Mouse (Mus musculus) ES-E14 (cell line): ENCODE results near the gene Jade2. TPM values are rescaled to one million over a fixed set of nuclear protein-coding genes. Genes with fewer than 3 reads are reported as not detected.

ENCODE experiments used
- DNase-seq: peaks from one replicate; pipeline ENCODE4 v3.0.0-alpha.2; 2013; ENCODE audit warnings: low read depth, low spot score
- H3K27ac ChIP-seq: 2 replicates; pipeline ENCODE4 v1.5.1; 2012; ENCODE audit warnings: low read depth, mild to moderate bottlenecking, low read length, moderate library complexity, mixed read lengths; ENCODE audit not compliant: poor library complexity, insufficient read depth, severe bottlenecking
- H3K36me3 ChIP-seq: 2 replicates; pipeline ENCODE4 v1.6.1; 2012; ENCODE audit warnings: mild to moderate bottlenecking, low read length, moderate library complexity, mixed read lengths; ENCODE audit not compliant: control insufficient read depth, poor library complexity, insufficient read depth, severe bottlenecking
- H3K4me1 ChIP-seq, 2 experiments: fragments of 150-350 bp in 1 of 2; sonication (generic) in 1 of 2; 2 replicates each; pipeline ENCODE4 v1.6.1; 2012; ENCODE audit warnings: low read length in 2 of 2, mild to moderate bottlenecking in 1 of 2, mixed read lengths in 1 of 2; ENCODE audit not compliant: control insufficient read depth in 2 of 2, insufficient read depth in 2 of 2, poor library complexity in 1 of 2
- H3K4me3 ChIP-seq, 2 experiments: fragments of 150-350 bp in 1 of 2; sonication (generic) in 1 of 2; 2 replicates each; pipeline ENCODE4 v1.5.1; 2012; ENCODE audit warnings: low read length in 2 of 2, low read depth in 1 of 2, mild to moderate bottlenecking in 1 of 2, mixed read lengths in 1 of 2; ENCODE audit not compliant: insufficient read depth in 1 of 2, poor library complexity in 1 of 2, severe bottlenecking in 1 of 2
- H3K9ac ChIP-seq: 2 replicates; pipeline ENCODE4 v1.6.1; 2012; ENCODE audit warnings: low read depth, mild to moderate bottlenecking, low read length, mixed read lengths; ENCODE audit not compliant: poor library complexity, insufficient read depth, severe bottlenecking
- H3K9me3 ChIP-seq: fragments of 150-350 bp; sonication (generic); 2 replicates; pipeline ENCODE4 v1.6.1; 2012; ENCODE audit warnings: low read depth, mild to moderate bottlenecking, low read length; ENCODE audit not compliant: control insufficient read depth, insufficient read depth
- CHD2 ChIP-seq: IDR thresholded peaks from 2 replicates; pipeline ENCODE4 v1.6.1; 2014; ENCODE audit warnings: mild to moderate bottlenecking, low read depth, low read length, inconsistent platforms
- HCFC1 ChIP-seq: IDR thresholded peaks from 2 replicates; pipeline ENCODE4 v1.6.1; 2012; ENCODE audit warnings: low read length, inconsistent platforms, borderline replicate concordance; ENCODE audit not compliant: insufficient read depth
- MAFK ChIP-seq: IDR thresholded peaks from 2 replicates; pipeline ENCODE4 v1.6.1; 2014; ENCODE audit warnings: mild to moderate bottlenecking, low read depth, low read length, inconsistent platforms; ENCODE audit not compliant: insufficient read depth
- ZC3H11A ChIP-seq: IDR thresholded peaks from 2 replicates; pipeline ENCODE4 v1.6.1; 2012; ENCODE audit warnings: low read depth, mild to moderate bottlenecking, inconsistent platforms, low read length, borderline replicate concordance
- ZNF384 ChIP-seq: IDR thresholded peaks from 2 replicates; pipeline ENCODE4 v1.6.1; 2012; ENCODE audit warnings: low read depth, low read length, inconsistent platforms
- in situ Hi-C, 2 experiments: fragments of 600-800 bp; cut with MboI; formaldehyde crosslinking; loops; one replicate each; pipeline ENCODE4 v1.15.1; 2025; ENCODE audit warnings: low sequenced_read_pairs in 2 of 2, inconsistent platforms in 1 of 2; ENCODE audit not compliant: unreplicated experiment in 2 of 2
- total RNA-seq: library from RNA; depleted of rRNA; stranded (reverse); fragments of 300-350 nt; gene quantifications from 2 replicates; pipeline ENCODE4 v1.2.3, GENCODE M21; 2012

Gene Jade2
- total RNA-seq, 1 experiment = 11.8 TPM

GRCm38 (mm10) chr11:51785926-51786325 is 71.5 kb downstream of the Jade2 start:
- in situ Hi-C loops = no loop called here
- Histone ChIP-seq H3K4me1 (no peaks in the 10 kb centered on the region; a peak in 1 of 4 replicates), H3K9ac (peak overlapping the region; percentile 24; the same call in 1 of the 2 replicates), H3K4me3 (peak overlapping the region in 1 of 2 experiments; percentile 23; a peak in 1 of 4 replicates), H3K9me3 (no peaks in the 10 kb centered on the region), H3K27ac (no peak overlapping the region), H3K36me3 (peaks cover 8% of the 10 kb centered on the region; the same call in 1 of the 2 replicates)
- DNase-seq = peak; percentile 67
- no peak for TF ChIP-seq HCFC1
- no peak for TF ChIP-seq MAFK
- TF ChIP-seq ZC3H11A = peak; percentile 17; the same call in 1 of the 2 replicates
- no peak for TF ChIP-seq ZNF384
- TF ChIP-seq CHD2 = no peak

- DNase-seq = no peak
- no peak overlapping the region for H3K9ac ChIP-seq
- no peak overlapping the region for H3K4me3 ChIP-seq
- H3K36me3 ChIP-seq = peaks cover 6% of the 10 kb centered on the region; the same call in 1 of the 2 replicates
- no peak overlapping the region for H3K27ac ChIP-seq
- TF ChIP-seq HCFC1 = no peak
- no peak for TF ChIP-seq MAFK
- TF ChIP-seq CHD2 = no peak
- no peak for TF ChIP-seq ZC3H11A
- H3K4me1 ChIP-seq = no peaks in the 10 kb centered on the region; a peak in 1 of 4 replicates
- no peaks in the 10 kb centered on the region for H3K9me3 ChIP-seq
- in situ Hi-C loops = no loop called here
Measured at GRCm38 (mm10) chr11:51782721-51783120, 74.7 kb downstream of the Jade2 start.

GRCm38 (mm10) chr11:51780773-51781267 is 76.6 kb downstream of the Jade2 start:
- in situ Hi-C loops = no loop called here
- H3K4me1 ChIP-seq = no peaks in the 10 kb centered on the region; a peak in 1 of 4 replicates
- H3K9ac ChIP-seq = no peak overlapping the region
- no peak for DNase-seq
- TF ChIP-seq ZC3H11A (no peak), MAFK (no peak), ZNF384 (no peak)
- H3K27ac ChIP-seq = no peak overlapping the region
- no peaks in the 10 kb centered on the region for H3K9me3 ChIP-seq
- no peak overlapping the region for H3K4me3 ChIP-seq
- H3K36me3 ChIP-seq = peaks cover 4% of the 10 kb centered on the region; the same call in 1 of the 2 replicates

GRCm38 (mm10) chr11:51777478-51777877 is 80.0 kb downstream of the Jade2 start:
- no peak for TF ChIP-seq MAFK
- TF ChIP-seq HCFC1 = no peak
- TF ChIP-seq ZNF384 = no peak
- TF ChIP-seq CHD2 = no peak
- TF ChIP-seq ZC3H11A = no peak
- H3K4me1 ChIP-seq = no peaks in the 10 kb centered on the region
- H3K27ac ChIP-seq = no peak overlapping the region
- H3K9ac ChIP-seq = no peak overlapping the region
- in situ Hi-C loops = no loop called here
- DNase-seq = no peak
- no peak overlapping the region for H3K4me3 ChIP-seq
- peaks cover 4% of the 10 kb centered on the region; the same call in 1 of the 2 replicates for H3K36me3 ChIP-seq
- no peaks in the 10 kb centered on the region for H3K9me3 ChIP-seq

GRCm38 (mm10) chr11:51775507-51775906 is 81.9 kb downstream of the Jade2 start:
- Histone ChIP-seq H3K4me3 (no peak overlapping the region), H3K9ac (no peak overlapping the region), H3K36me3 (peaks cover 3% of the 10 kb centered on the region; the same call in 1 of the 2 replicates), H3K9me3 (no peaks in the 10 kb centered on the region), H3K27ac (no peak overlapping the region), H3K4me1 (no peaks in the 10 kb centered on the region)
- no peak for DNase-seq
- in situ Hi-C loops = no loop called here
- TF ChIP-seq ZC3H11A (no peak), HCFC1 (no peak), MAFK (no peak), ZNF384 (no peak), CHD2 (no peak)
